Mouse (Mus musculus) C2C12 (cell line): ENCODE results near the gene Cyp4f40. TPM values are rescaled to one million over a fixed set of nuclear protein-coding genes. Genes with fewer than 3 reads are reported as not detected.
A peak's percentile ranks its signal among the peaks of the same experiment; 100 is the strongest.

Experiments used
- H3K27me3 ChIP-seq: one replicate; pipeline ENCODE4 v1.6.1; 2011; ENCODE audit not compliant: control insufficient read depth, insufficient read depth, insufficient read length
- H3K36me3 ChIP-seq: one replicate; pipeline ENCODE4 v1.6.1; 2011; ENCODE audit not compliant: control insufficient read depth, insufficient read depth
- H3K4me3 ChIP-seq: one replicate; pipeline ENCODE4 v1.5.1; 2011; ENCODE audit warnings: mild to moderate bottlenecking, control low read depth; ENCODE audit not compliant: poor library complexity, insufficient read depth, severe bottlenecking
- H3K79me2 ChIP-seq: one replicate; pipeline ENCODE4 v1.6.1; 2011; ENCODE audit not compliant: control insufficient read depth, insufficient read depth
- H3K79me3 ChIP-seq: one replicate; pipeline ENCODE4 v1.6.1; 2011; ENCODE audit warnings: low read depth, control low read depth
- H3ac ChIP-seq: one replicate; pipeline ENCODE3; 2011; ENCODE audit warnings: low read depth; ENCODE audit not compliant: control insufficient read depth, insufficient read length
- CEBPB ChIP-seq: IDR thresholded peaks from one replicate; pipeline ENCODE4 v1.6.1; 2011; ENCODE audit warnings: low read depth, mild to moderate bottlenecking, control low read depth, moderate library complexity
- CTCF ChIP-seq: IDR thresholded peaks from one replicate; pipeline ENCODE4 v1.5.1; 2011; ENCODE audit not compliant: control insufficient read depth, insufficient read depth, insufficient read length
- FOSL1 ChIP-seq: IDR thresholded peaks from one replicate; pipeline ENCODE4 v1.8.0; 2011; ENCODE audit warnings: mild to moderate bottlenecking, low read length; ENCODE audit not compliant: poor library complexity, insufficient read depth, severe bottlenecking
- MAX ChIP-seq: IDR thresholded peaks from one replicate; pipeline ENCODE4 v1.6.1; 2011; ENCODE audit warnings: mild to moderate bottlenecking, control low read depth
- MYOD1 ChIP-seq: IDR thresholded peaks from one replicate; pipeline ENCODE4 v1.6.1; 2011; ENCODE audit warnings: low read depth; ENCODE audit not compliant: control insufficient read depth, insufficient read length
- MYOG ChIP-seq: IDR thresholded peaks from one replicate; pipeline ENCODE4 v1.6.1; 2011; ENCODE audit not compliant: control insufficient read depth, insufficient read length; ENCODE audit errors: extremely low read depth
- USF1 ChIP-seq: IDR thresholded peaks from one replicate; pipeline ENCODE4 v1.6.1; 2011; ENCODE audit warnings: low read depth, mild to moderate bottlenecking, control low read depth, moderate library complexity
- polyA plus RNA-seq: library from polyadenylated mRNA; unstranded; fragments of >200 nt; fragmentation: generic; extraction: Trizol; gene quantifications from one replicate; pipeline ENCODE4 v1.2.1, GENCODE M21; 2012; ENCODE audit warnings: missing spikeins

Gene Cyp4f40
- polyA plus RNA-seq, 1 experiment = 0.13 TPM

DNA sequence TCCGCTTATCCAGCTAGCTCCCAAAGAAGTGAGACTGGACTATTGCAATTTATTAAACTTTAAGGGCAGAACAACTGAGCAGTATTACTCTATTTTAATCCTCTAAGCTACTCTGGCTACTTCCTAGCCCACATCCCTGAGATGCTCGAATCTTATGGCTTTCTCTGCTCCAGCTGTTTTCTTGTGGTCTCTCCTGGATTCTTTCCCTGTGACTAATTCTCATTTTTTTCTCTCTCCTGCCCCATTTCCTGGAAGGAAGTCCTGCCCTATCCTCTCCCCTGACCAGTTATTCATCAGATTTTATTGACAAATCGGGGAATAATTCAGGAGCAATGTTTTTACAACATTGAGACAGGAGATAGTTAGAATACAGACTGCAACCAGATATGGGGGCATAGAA lies 1.7 kb upstream of the Cyp4f40 start:
- H3ac ChIP-seq = no peak overlapping the region
- no peak overlapping the region for H3K4me3 ChIP-seq
- no peak for TF ChIP-seq FOSL1
- no peak for TF ChIP-seq CTCF
- TF ChIP-seq MAX = no peak
- no peak for TF ChIP-seq MYOG
- peak; percentile 31 for TF ChIP-seq MYOD1
- no peak for TF ChIP-seq CEBPB
- TF ChIP-seq USF1 = no peak
- no peaks in the 10 kb centered on the region for H3K36me3 ChIP-seq
- no peaks in the 10 kb centered on the region for H3K79me3 ChIP-seq
- H3K79me2 ChIP-seq = no peaks in the 10 kb centered on the region
- H3K27me3 ChIP-seq = no peaks in the 10 kb centered on the region

DNA sequence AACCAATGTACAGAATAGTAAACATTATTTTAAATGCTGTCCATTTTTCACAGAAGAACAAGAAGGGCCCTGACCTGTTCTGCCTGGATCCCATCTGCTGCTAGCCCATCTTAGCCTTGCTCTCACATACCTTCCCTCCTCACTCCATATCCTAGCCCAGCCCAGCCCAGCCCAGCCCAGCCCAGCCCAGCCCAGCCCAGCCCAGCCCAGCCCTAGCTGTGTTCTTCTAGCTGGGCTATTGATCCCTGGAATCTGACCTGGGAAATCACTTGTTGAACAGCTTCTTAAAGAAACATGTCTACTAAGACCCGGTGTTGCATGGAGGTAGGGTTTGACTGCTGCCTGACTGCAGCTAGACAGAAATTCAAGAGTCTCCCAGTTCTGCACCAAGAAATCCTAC lies 454 bp upstream of the Cyp4f40 start:
- no peak overlapping the region for H3K4me3 ChIP-seq
- H3K27me3 ChIP-seq = no peaks in the 10 kb centered on the region
- no peak overlapping the region for H3ac ChIP-seq

DNA sequence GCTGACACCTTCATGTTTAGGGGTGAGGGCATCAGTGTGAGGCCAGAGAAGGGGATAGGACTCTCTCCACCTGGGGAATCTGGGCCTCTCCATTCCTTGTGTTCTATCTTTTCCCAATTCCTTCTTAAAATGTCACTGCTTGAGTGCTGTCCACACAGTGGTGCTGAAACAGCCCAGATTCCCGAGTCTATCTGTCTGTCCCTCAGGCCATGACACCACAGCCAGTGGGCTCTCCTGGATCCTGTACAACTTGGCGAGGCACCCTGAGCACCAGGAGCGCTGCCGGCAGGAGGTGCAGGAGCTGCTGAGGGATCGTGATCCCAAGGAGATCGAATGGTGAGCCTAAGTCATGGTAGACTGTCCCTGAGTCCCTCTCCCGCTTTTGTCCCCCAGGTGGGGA lies 15.3 kb downstream of the Cyp4f40 start:
- no peaks in the 10 kb centered on the region for H3K79me3 ChIP-seq
- no peaks in the 10 kb centered on the region for H3K79me2 ChIP-seq
- no peak overlapping the region for H3K4me3 ChIP-seq
- no peaks in the 10 kb centered on the region for H3K27me3 ChIP-seq
- no peak for TF ChIP-seq FOSL1
- no peak for TF ChIP-seq CEBPB
- TF ChIP-seq MYOD1 = no peak
- no peak for TF ChIP-seq CTCF
- TF ChIP-seq MAX = no peak
- TF ChIP-seq USF1 = no peak
- TF ChIP-seq MYOG = no peak
- no peaks in the 10 kb centered on the region for H3K36me3 ChIP-seq
- no peak overlapping the region for H3ac ChIP-seq

More for the DNA sequence above, 454 bp upstream of the Cyp4f40 start:
- Histone ChIP-seq H3K79me3 (no peaks in the 10 kb centered on the region), H3K36me3 (no peaks in the 10 kb centered on the region), H3K79me2 (no peaks in the 10 kb centered on the region)
- TF ChIP-seq MYOD1 (no peak), FOSL1 (no peak), MYOG (no peak), MAX (no peak), USF1 (no peak), CTCF (no peak), CEBPB (no peak)

DNA sequence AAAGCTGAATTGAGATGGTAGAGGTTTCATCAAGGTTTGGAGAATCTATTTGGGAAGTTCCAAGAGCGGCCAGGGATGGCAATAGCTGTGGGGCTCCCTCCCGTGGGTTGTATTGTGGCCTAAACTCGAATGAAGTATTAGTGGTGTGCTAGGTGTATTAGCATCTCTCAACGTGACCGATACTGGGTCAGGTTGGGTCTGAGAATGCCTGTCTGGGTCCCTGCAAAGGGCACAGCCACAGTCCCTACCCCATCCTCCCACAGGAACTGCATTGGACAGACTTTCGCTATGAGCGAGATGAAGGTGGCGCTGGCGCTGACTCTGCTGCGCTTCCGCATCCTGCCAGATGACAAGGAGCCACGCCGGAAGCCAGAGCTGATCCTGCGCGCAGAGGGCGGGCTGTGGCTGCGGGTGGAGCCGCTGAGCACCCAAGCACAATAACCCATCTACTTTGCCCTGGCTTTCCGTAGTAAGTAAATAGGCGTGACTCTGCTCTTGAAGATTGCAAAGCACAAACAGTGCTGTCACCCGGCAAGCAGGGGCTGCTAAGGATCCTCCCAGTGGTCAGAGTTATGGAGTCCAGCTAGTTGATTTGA lies 17.4 kb downstream of the Cyp4f40 start:
- Histone ChIP-seq H3K36me3 (no peaks in the 10 kb centered on the region), H3K79me3 (no peaks in the 10 kb centered on the region), H3K27me3 (no peaks in the 10 kb centered on the region), H3K4me3 (no peak overlapping the region), H3ac (no peak overlapping the region), H3K79me2 (no peaks in the 10 kb centered on the region)
- no peak for TF ChIP-seq CTCF
- no peak for TF ChIP-seq MAX
- no peak for TF ChIP-seq FOSL1
- no peak for TF ChIP-seq USF1
- no peak for TF ChIP-seq CEBPB
- TF ChIP-seq MYOG = no peak

DNA sequence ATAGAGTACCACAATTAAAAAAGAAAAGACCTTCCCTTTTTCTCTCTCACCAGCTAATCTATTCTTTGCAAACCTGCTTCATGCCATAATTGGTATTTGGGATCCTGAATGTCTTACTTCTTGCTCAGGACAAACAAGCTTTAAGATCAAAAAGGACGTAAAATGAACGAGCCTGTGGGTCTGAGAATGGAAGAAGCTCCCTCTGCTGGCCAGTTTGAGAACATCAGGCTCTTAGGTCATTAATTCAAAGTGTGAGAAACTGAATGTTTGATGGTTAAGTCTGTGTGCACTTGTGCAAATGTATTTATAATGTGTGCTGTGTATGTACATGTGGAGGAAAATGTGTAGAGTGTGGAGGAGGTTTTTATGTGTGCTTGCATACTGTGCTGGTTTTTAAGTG lies 21.7 kb downstream of the Cyp4f40 start:
- Histone ChIP-seq H3K36me3 (no peaks in the 10 kb centered on the region), H3K79me2 (no peaks in the 10 kb centered on the region), H3K27me3 (no peaks in the 10 kb centered on the region), H3ac (no peak overlapping the region), H3K4me3 (no peak overlapping the region), H3K79me3 (no peaks in the 10 kb centered on the region)
- no peak for TF ChIP-seq FOSL1
- TF ChIP-seq MYOD1 = no peak
- no peak for TF ChIP-seq CEBPB
- no peak for TF ChIP-seq MAX
- no peak for TF ChIP-seq USF1
- TF ChIP-seq CTCF = no peak
- TF ChIP-seq MYOG = no peak
